Mouse (Mus musculus): ENCODE measurements around the gene Nim1k. TPM values are rescaled to one million over a fixed set of nuclear protein-coding genes. Genes with fewer than 3 reads are reported as not detected.

Nim1k gene
- total and polyA plus RNA-seq, 3 experiments, result 0.03 TPM; not detected in 2

GRCm38 (mm10) chr13:119742711-119743415 lies 12.8 kb downstream of the Nim1k start:
- Histone ChIP-seq H3K36me3 (ENCODE audit: control insufficient read depth in 1 of 2, insufficient read depth in 2 of 2, low read length in 2 of 2) (peaks cover 0 to 20% of the 10 kb centered on the region in 2 experiments; a peak in 2 of 4 replicates), H3K9ac (ENCODE audit: control insufficient read depth, low read depth, low read length, poor library complexity, severe bottlenecking) (peak overlapping the region; percentile 75), H3K4me1 (ENCODE audit: control insufficient read depth in 1 of 2, insufficient read depth in 2 of 2, low read length in 2 of 2) (peaks cover 7 to 25% of the 10 kb centered on the region in 2 experiments), H3K4me3 (ENCODE audit: control insufficient read depth in 1 of 2, insufficient read depth in 1 of 2, low read depth in 2 of 2, low read length in 2 of 2) (peak overlapping the region; percentile 83 to 90), H3K9me3 (replicated peaks; ENCODE audit: insufficient read depth, low read length) (no peaks in the 10 kb centered on the region), H3K79me2 (ENCODE audit: control insufficient read depth, insufficient read depth, low read length, poor library complexity) (no peaks in the 10 kb centered on the region; the same call in 1 of the 2 replicates), H3K27me3 (ENCODE audit: control insufficient read depth in 1 of 2, insufficient read depth in 2 of 2, low read length in 2 of 2) (no peaks in the 10 kb centered on the region), H3K27ac (ENCODE audit: control insufficient read depth, low read depth, low read length) (peak overlapping the region; percentile 71)
- DNase-seq (ENCODE audit: low read depth, low spot score), result peak; percentile 83
- TF ChIP-seq UBTF (IDR thresholded peaks at IDR 0.05; ENCODE audit: borderline replicate concordance, insufficient read depth, low read depth, low read length), result no peak
- peak; percentile 48; the same call in 1 of the 2 replicates for TF ChIP-seq MYC (IDR thresholded peaks at IDR 0.05; ENCODE audit: low read depth, low read length)
- TF ChIP-seq BHLHE40 (IDR thresholded peaks at IDR 0.05; ENCODE audit: borderline replicate concordance, low read depth, low read length), result no peak
- TF ChIP-seq HCFC1 (IDR thresholded peaks at IDR 0.05; ENCODE audit: low read depth, low read length), result no peak
- no peak for TF ChIP-seq USF2 (IDR thresholded peaks at IDR 0.05; ENCODE audit: borderline replicate concordance in 1 of 2, insufficient read depth in 1 of 2, low read depth in 1 of 2, low read length in 2 of 2)
- TF ChIP-seq POLR2AphosphoS2 (IDR thresholded peaks at IDR 0.05; ENCODE audit: low read length), result no peak
- no peak for TF ChIP-seq SMC3 (IDR thresholded peaks at IDR 0.05; ENCODE audit: low read depth, low read length)
- TF ChIP-seq JUND (IDR thresholded peaks at IDR 0.05; ENCODE audit: low read depth, low read length), result no peak
- TF ChIP-seq ZMIZ1 (IDR thresholded peaks at IDR 0.05; ENCODE audit: low read depth, low read length), result no peak
- 0 out of 2 replicates have a peak, but pooled peaks have one; percentile 7 for TF ChIP-seq GATA1 (IDR thresholded peaks at IDR 0.05; ENCODE audit: low read depth, low read length)
- TF ChIP-seq ZC3H11A (IDR thresholded peaks at IDR 0.05; ENCODE audit: low read depth, low read length), result no peak
- TF ChIP-seq MXI1 (IDR thresholded peaks at IDR 0.05; ENCODE audit: low read depth, low read length), result peak; percentile 67
- TF ChIP-seq CHD2 (IDR thresholded peaks at IDR 0.05; ENCODE audit: low read length), result no peak
- peak; percentile 58 for TF ChIP-seq NELFE (IDR thresholded peaks at IDR 0.05; ENCODE audit: low read depth, low read length)
- no peak for TF ChIP-seq NRF1 (IDR thresholded peaks at IDR 0.05; ENCODE audit: insufficient read depth, low read depth, low read length, poor library complexity, severe bottlenecking)
- no peak for TF ChIP-seq RAD21 (IDR thresholded peaks at IDR 0.05; ENCODE audit: low read depth, low read length)
- TF ChIP-seq ZNF384 (IDR thresholded peaks at IDR 0.05; ENCODE audit: low read depth, low read length), result no peak
- TF ChIP-seq SIN3A (IDR thresholded peaks at IDR 0.05; ENCODE audit: low read length), result no peak
- TF ChIP-seq MYB (IDR thresholded peaks at IDR 0.05; ENCODE audit: low read depth, low read length), result no peak
- TF ChIP-seq CTCF (IDR thresholded peaks at IDR 0.05 in 2 of 3, conservative IDR thresholded peaks at IDR 0.05 in 1 of 3; ENCODE audit: control insufficient read depth in 1 of 3, insufficient read depth in 1 of 3, low read depth in 2 of 3, low read length in 3 of 3, poor library complexity in 1 of 3, severe bottlenecking in 1 of 3), result no peak
- no peak for TF ChIP-seq ELF1 (IDR thresholded peaks at IDR 0.05; ENCODE audit: low read depth, low read length)
- TF ChIP-seq ZKSCAN1 (IDR thresholded peaks at IDR 0.05; ENCODE audit: low read depth, low read length), result no peak
- peak in 1 of 2 experiments; percentile 49; a peak in 1 of 4 replicates for TF ChIP-seq POLR2A (IDR thresholded peaks at IDR 0.05; ENCODE audit: control insufficient read depth in 1 of 2, insufficient read depth in 1 of 2, low read depth in 1 of 2, low read length in 2 of 2, poor library complexity in 1 of 2)
- no peak for TF ChIP-seq EP300 (IDR thresholded peaks at IDR 0.05; ENCODE audit: low read depth in 1 of 2, low read length in 2 of 2)
- TF ChIP-seq TCF12 (IDR thresholded peaks at IDR 0.05; ENCODE audit: low read depth, low read length), result no peak
- no peak for TF ChIP-seq ETS1 (IDR thresholded peaks at IDR 0.05; ENCODE audit: low read depth, low read length)
- TF ChIP-seq TBP (IDR thresholded peaks at IDR 0.05; ENCODE audit: low read depth, low read length), result peak; percentile 66; the same call in 1 of the 2 replicates
- TF ChIP-seq KAT2A (conservative IDR thresholded peaks at IDR 0.05; ENCODE audit: low read depth, low read length), result no peak
- TF ChIP-seq MAZ (IDR thresholded peaks at IDR 0.05; ENCODE audit: low read depth, low read length), result no peak
- TF ChIP-seq POLR2AphosphoS5 (IDR thresholded peaks at IDR 0.05; ENCODE audit: borderline replicate concordance, low read depth, low read length), result no peak
- no peak for TF ChIP-seq RCOR1 (IDR thresholded peaks at IDR 0.05; ENCODE audit: low read depth, low read length)
- TF ChIP-seq MAX (IDR thresholded peaks at IDR 0.05; ENCODE audit: low read length), result no peak; the same call in 1 of the 2 replicates
- TF ChIP-seq TAL1 (IDR thresholded peaks at IDR 0.05; ENCODE audit: low read length), result no peak
- TF ChIP-seq MEF2A (IDR thresholded peaks at IDR 0.05; ENCODE audit: extremely low read depth, insufficient replicate concordance, low read depth, low read length, poor library complexity, severe bottlenecking), result no peak
- no peak for TF ChIP-seq E2F4 (IDR thresholded peaks at IDR 0.05; ENCODE audit: borderline replicate concordance, low read depth, low read length)
- TF ChIP-seq USF1 (IDR thresholded peaks at IDR 0.05; ENCODE audit: low read depth, low read length), result no peak
